Mouse (Mus musculus): ENCODE data around the gene Dnajb6. TPM values are rescaled to one million over a fixed set of nuclear protein-coding genes. Genes with fewer than 3 reads are reported as not detected.

Dnajb6 gene
- polyA plus RNA-seq, 1 experiment from 2014 or later: 154 TPM

- no peaks in the 10 kb centered on the region for H3K27me3 ChIP-seq
- 55% methylated on average over 6 of the region's 6 CpGs for WGBS
- peaks cover 18% of the 10 kb centered on the region for H3K4me1 ChIP-seq
- ATAC-seq (ENCODE audit: low FRiP score, low read depth): no peak; the same call in 1 of the 2 replicates
- peak overlapping the region; percentile 96 for H3K27ac ChIP-seq
- H3K4me2 ChIP-seq (replicated peaks): peak overlapping the region; percentile 83
- H3K9ac ChIP-seq: peak overlapping the region; percentile 97
- no peaks in the 10 kb centered on the region for H3K9me3 ChIP-seq
- H3K36me3 ChIP-seq: no peaks in the 10 kb centered on the region
- H3K4me3 ChIP-seq: peak overlapping the region; percentile 99
These were observed 517 bp upstream of the Dnajb6 start for GRCm38 (mm10) chr5:29734831-29735510.

DNA sequence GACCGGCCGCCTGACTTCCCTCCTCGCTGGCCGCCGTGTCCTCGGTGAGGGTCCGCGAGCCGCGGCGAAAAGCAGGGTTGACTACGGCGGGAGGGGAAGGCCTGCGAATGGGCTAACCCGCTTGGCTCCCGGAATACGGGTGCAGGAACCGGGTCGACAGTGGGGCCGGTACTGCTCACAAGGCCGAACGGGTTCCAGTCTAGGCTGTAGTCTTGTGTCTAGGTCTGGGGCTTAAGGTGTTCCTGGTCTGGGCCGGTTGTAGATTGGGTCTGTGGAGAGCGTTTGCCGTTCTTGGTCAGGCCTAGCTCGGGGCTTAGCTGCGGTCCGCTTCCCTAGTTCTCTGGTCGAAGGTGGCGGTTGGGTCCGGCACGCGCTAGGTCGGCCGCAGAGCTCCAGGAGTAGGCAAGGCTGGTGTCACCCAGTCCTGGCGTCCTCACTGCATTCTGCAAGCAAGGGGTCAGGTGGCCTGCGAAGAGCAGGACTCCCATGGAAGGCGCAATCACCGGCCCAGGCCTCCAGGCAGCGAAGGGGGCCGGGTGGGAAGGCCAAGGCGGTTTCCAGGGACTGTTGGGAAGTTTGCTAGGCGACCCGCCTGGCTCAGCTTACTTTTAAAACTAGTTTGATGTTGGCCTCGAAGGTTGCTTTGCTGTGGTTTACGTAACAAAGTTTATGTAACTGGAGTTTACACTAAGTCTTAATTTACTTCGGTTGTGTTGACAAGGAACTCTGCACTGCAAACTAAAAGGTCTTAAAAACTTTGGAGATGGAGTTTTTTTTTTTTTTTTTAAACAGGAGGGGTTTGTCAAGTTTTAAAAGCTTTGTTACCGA is 799 bp downstream of the Dnajb6 start:
- WGBS: under 1% methylated on average over 48 of the region's 48 CpGs
- H3K4me3 ChIP-seq: peak overlapping the region; percentile 99
- peak overlapping the region; percentile 96 for H3K27ac ChIP-seq
- peak overlapping the region; percentile 83 for H3K4me2 ChIP-seq (replicated peaks)
- no peaks in the 10 kb centered on the region for H3K9me3 ChIP-seq
- H3K9ac ChIP-seq: peak overlapping the region; percentile 97
- H3K36me3 ChIP-seq: no peaks in the 10 kb centered on the region
- H3K4me1 ChIP-seq: peaks cover 18% of the 10 kb centered on the region
- peak; percentile 46 for ATAC-seq (ENCODE audit: low FRiP score, low read depth)
- no peaks in the 10 kb centered on the region for H3K27me3 ChIP-seq

DNA sequence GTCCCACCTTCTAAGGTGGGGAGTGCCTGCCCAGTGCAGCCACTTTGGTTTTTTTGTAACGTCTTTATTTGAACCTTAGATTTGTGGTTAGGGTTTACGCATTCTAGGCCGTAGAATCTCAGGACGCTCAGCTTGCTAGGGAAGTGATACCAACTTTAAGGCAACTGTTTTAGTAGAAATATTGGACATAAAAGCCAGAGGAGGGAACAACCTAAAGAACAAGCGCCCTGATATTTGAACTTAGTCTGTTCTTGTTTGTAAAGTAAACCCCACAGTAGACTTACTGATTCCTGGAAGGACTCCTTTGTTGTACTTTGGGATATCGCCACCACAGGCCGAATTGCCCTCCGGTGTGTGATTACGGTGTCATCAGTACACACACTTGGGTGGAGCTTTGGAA is 1.5 kb downstream of the Dnajb6 start:
- H3K9ac ChIP-seq: peak overlapping the region; percentile 97
- 63% methylated on average over 9 of the region's 9 CpGs for WGBS
- H3K27ac ChIP-seq: no peak overlapping the region
- no peaks in the 10 kb centered on the region for H3K9me3 ChIP-seq
- ATAC-seq (ENCODE audit: low FRiP score, low read depth): no peak
- peak overlapping the region; percentile 99 for H3K4me3 ChIP-seq
- H3K36me3 ChIP-seq: peaks cover 2% of the 10 kb centered on the region; the same call in 1 of the 2 replicates
- H3K4me2 ChIP-seq (replicated peaks): peak overlapping the region; percentile 83
- no peaks in the 10 kb centered on the region for H3K27me3 ChIP-seq
- peaks cover 18% of the 10 kb centered on the region for H3K4me1 ChIP-seq

- peaks cover 18% of the 10 kb centered on the region for H3K4me1 ChIP-seq
- peak overlapping the region; percentile 83 for H3K4me2 ChIP-seq (replicated peaks)
- H3K9me3 ChIP-seq: no peaks in the 10 kb centered on the region
- WGBS: 94% methylated on average over 5 of the region's 5 CpGs
- no peak for ATAC-seq (ENCODE audit: low FRiP score, low read depth)
- peak overlapping the region; percentile 99 for H3K4me3 ChIP-seq
- peaks cover 7% of the 10 kb centered on the region for H3K36me3 ChIP-seq
- H3K9ac ChIP-seq: peak overlapping the region; percentile 97; the same call in 1 of the 2 replicates
- no peak overlapping the region for H3K27ac ChIP-seq
- no peaks in the 10 kb centered on the region for H3K27me3 ChIP-seq
These were observed 2.0 kb downstream of the Dnajb6 start for GRCm38 (mm10) chr5:29737471-29737870.

DNA sequence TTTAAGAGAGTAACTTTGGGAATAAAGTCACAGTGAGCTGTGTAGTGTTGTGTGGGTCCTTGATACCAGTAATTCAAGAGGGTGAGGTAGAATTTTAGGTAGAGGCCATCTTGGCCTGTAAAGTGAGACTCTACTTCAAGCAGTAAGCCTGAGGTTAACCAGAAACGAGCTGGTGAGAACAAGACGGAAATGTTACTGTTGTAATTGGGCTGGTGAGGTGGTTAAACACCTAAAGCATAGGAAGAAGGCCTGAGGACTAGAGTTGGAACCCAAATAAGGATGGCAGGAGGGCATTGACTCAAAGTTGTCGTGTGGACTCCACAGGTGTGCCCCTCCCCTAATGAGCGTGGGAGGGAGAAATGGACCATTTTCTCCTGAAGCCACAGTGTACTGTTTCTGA is 2.6 kb downstream of the Dnajb6 start:
- Histone ChIP-seq H3K27me3 (no peaks in the 10 kb centered on the region), H3K36me3 (peaks cover 10% of the 10 kb centered on the region), H3K4me1 (peaks cover 18% of the 10 kb centered on the region), H3K27ac (no peak overlapping the region), H3K4me2 (replicated peaks) (no peak overlapping the region), H3K9ac (no peak overlapping the region), H3K9me3 (no peaks in the 10 kb centered on the region), H3K4me3 (no peak overlapping the region)
- no peak for ATAC-seq (ENCODE audit: low FRiP score, low read depth)
- WGBS: 76% methylated on average over 4 of the region's 4 CpGs

- Histone ChIP-seq H3K9ac (no peak overlapping the region), H3K27ac (no peak overlapping the region), H3K4me1 (peaks cover 18% of the 10 kb centered on the region), H3K36me3 (peaks cover 10% of the 10 kb centered on the region), H3K4me3 (no peak overlapping the region), H3K9me3 (no peaks in the 10 kb centered on the region), H3K4me2 (replicated peaks) (no peak overlapping the region), H3K27me3 (no peaks in the 10 kb centered on the region)
- no peak for ATAC-seq (ENCODE audit: low FRiP score, low read depth)
- 69% methylated on average over 1 of the region's 1 CpGs for WGBS
These were observed 5.2 kb downstream of the Dnajb6 start for GRCm38 (mm10) chr5:29740651-29741050.

- Histone ChIP-seq H3K4me3 (no peak overlapping the region), H3K4me1 (peaks cover 18% of the 10 kb centered on the region), H3K4me2 (replicated peaks) (no peak overlapping the region), H3K9ac (no peak overlapping the region), H3K9me3 (no peaks in the 10 kb centered on the region), H3K27me3 (no peaks in the 10 kb centered on the region), H3K36me3 (peaks cover 10% of the 10 kb centered on the region), H3K27ac (no peak overlapping the region)
- ATAC-seq (ENCODE audit: low FRiP score, low read depth): no peak
- WGBS: 78% methylated on average over 4 of the region's 4 CpGs
These were observed 5.6 kb downstream of the Dnajb6 start for GRCm38 (mm10) chr5:29741093-29741492.

GRCm38 (mm10) chr5:29747661-29748060 is 12.2 kb downstream of the Dnajb6 start:
- ATAC-seq (ENCODE audit: low FRiP score, low read depth): no peak
- Histone ChIP-seq H3K9ac (no peak overlapping the region), H3K36me3 (peaks cover 39% of the 10 kb centered on the region), H3K27ac (no peak overlapping the region), H3K4me1 (no peaks in the 10 kb centered on the region), H3K27me3 (no peaks in the 10 kb centered on the region), H3K4me3 (no peak overlapping the region), H3K4me2 (replicated peaks) (no peak overlapping the region), H3K9me3 (no peaks in the 10 kb centered on the region)
- WGBS: 90% methylated on average over 2 of the region's 2 CpGs

DNA sequence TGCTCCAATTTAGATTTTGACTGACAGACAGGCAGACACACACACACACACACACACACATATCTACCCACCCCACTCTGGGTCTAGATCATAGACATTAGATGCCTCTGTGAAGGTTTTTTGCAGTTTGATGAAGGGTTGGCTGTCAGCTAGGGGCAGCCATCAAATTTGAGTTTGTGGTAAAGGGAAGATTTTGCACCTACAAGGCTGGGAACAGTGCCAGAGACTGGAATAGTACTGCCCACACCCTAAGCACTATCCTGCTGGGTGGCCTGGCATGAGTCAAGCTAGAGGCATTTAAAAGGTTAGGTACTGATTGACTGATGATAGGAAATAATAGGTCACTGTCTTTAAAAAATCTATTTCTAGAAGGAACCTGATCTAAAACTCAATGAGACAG is 15.8 kb downstream of the Dnajb6 start:
- H3K36me3 ChIP-seq: peaks cover 74% of the 10 kb centered on the region
- ATAC-seq (ENCODE audit: low FRiP score, low read depth): no peak
- H3K4me2 ChIP-seq (replicated peaks): no peak overlapping the region
- H3K9ac ChIP-seq: no peak overlapping the region
- H3K9me3 ChIP-seq: no peaks in the 10 kb centered on the region
- no peaks in the 10 kb centered on the region for H3K4me1 ChIP-seq
- H3K4me3 ChIP-seq: no peak overlapping the region
- no peak overlapping the region for H3K27ac ChIP-seq
- no peaks in the 10 kb centered on the region for H3K27me3 ChIP-seq

- no peaks in the 10 kb centered on the region for H3K27me3 ChIP-seq
- ATAC-seq (ENCODE audit: low FRiP score, low read depth): no peak
- H3K36me3 ChIP-seq: peaks cover 89% of the 10 kb centered on the region
- H3K27ac ChIP-seq: no peak overlapping the region
- no peaks in the 10 kb centered on the region for H3K9me3 ChIP-seq
- no peak overlapping the region for H3K9ac ChIP-seq
- H3K4me2 ChIP-seq (replicated peaks): no peak overlapping the region
- H3K4me3 ChIP-seq: no peak overlapping the region
- H3K4me1 ChIP-seq: no peaks in the 10 kb centered on the region
These were observed 17.4 kb downstream of the Dnajb6 start for GRCm38 (mm10) chr5:29752894-29753293.

DNA sequence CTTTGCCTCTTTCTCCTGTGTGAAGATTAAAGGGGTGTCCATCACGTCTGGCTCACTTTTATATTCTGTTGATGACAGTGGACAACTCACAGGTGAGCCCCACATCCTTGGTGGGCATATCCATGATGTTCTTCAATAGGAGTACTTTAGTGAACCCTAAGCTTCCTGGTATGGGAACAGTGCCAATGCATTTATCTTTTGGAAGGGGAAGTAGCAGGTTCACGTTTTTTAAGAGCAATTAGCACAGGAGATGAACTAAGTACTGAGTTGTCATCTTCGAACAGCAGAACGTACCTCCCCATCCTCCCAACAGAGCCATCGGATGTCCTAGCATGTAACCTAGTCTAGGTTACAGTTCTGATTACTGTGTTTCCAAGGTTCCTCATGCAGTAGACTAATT is 23.8 kb downstream of the Dnajb6 start:
- Histone ChIP-seq H3K4me3 (no peak overlapping the region), H3K4me2 (replicated peaks) (no peak overlapping the region), H3K9ac (no peak overlapping the region), H3K9me3 (no peaks in the 10 kb centered on the region), H3K36me3 (peaks cover 78% of the 10 kb centered on the region), H3K4me1 (0 out of 2 replicates have a peak, but pooled peaks cover 6% of the 10 kb centered on the region), H3K27ac (no peak overlapping the region), H3K27me3 (no peaks in the 10 kb centered on the region)
- no peak for ATAC-seq (ENCODE audit: low FRiP score, low read depth)
- 83% methylated on average over 5 of the region's 5 CpGs for WGBS

DNA sequence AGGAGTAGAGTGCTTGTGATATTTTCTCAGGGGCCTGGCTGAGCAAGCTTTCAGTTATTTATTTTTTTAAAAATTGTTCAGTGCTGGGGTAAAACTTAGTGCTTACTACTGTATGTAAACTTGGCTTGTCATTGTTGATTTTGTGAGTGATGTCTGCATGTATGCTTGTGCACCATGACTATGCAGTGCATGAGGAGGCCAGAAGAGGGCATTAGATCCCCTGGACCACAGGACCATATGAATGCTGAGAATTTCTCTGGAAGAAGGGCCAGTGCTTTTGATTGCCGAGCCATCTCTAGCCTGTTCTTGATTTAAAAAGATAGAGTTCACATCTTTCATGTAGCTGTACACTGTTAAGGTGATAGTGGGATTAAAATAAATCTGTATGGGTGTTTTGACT is 35.4 kb downstream of the Dnajb6 start:
- 87% methylated on average over 1 of the region's 1 CpGs for WGBS
- Histone ChIP-seq H3K9me3 (no peaks in the 10 kb centered on the region), H3K9ac (no peak overlapping the region), H3K36me3 (peaks cover 65% of the 10 kb centered on the region), H3K4me3 (no peak overlapping the region), H3K27ac (no peak overlapping the region), H3K4me1 (no peaks in the 10 kb centered on the region), H3K27me3 (no peaks in the 10 kb centered on the region), H3K4me2 (replicated peaks) (no peak overlapping the region)
- no peak for ATAC-seq (ENCODE audit: low FRiP score, low read depth)
